In genomic region chr11:87978905-87979304, GRCm38 (mm10) we compare ENCODE assay signal across 28 mouse cellular contexts. TPM values are rescaled to one million over a fixed set of nuclear protein-coding genes. Genes with fewer than 3 reads are reported as not detected.
DNase-seq lines count a peak whose midpoint lies in the region; ATAC-seq and TF ChIP-seq lines count a peak whose summit lies in the region.
"Had no signal": no experiment of that assay in that cellular context is flagged by ENCODE, and none has a peak within 500 bp of the region (broad histone marks: within the 10 kb centered on the region; RNA-seq: fewer than 3 reads in every experiment).

No protein-coding gene starts in this region.

- 62% methylated on average over 4 of the region's 4 CpGs for WGBS in kidney, adult 2 months
- 78% methylated on average over 4 of the region's 4 CpGs for WGBS in midbrain, postnatal 0 days
- WGBS in midbrain, embryonic 11.5 days, result 87% methylated on average over 4 of the region's 4 CpGs
- 55% methylated on average over 4 of the region's 4 CpGs for WGBS in stomach, postnatal 0 days

- H3K9ac ChIP-seq in midbrain, postnatal 0 days (replicated peaks; ENCODE audit: low read length, poor library complexity, severe bottlenecking), result no peak overlapping the region
- H3K9ac ChIP-seq in midbrain, embryonic 11.5 days (ENCODE audit: low read length), result no peak overlapping the region
- no peak overlapping the region for H3K9ac ChIP-seq in stomach, postnatal 0 days (ENCODE audit: low read length)
- H3K9ac ChIP-seq: embryonic facial prominence, embryonic 15.5 days; heart, embryonic 15.5 days; limb, embryonic 15.5 days; liver, embryonic 14.5 days had no signal

- peaks cover 4% of the 10 kb centered on the region; the same call in 1 of the 2 replicates for H3K4me1 ChIP-seq in kidney, adult 2 months (ENCODE audit: control insufficient read depth, insufficient read depth, low read length)
- no peaks in the 10 kb centered on the region for H3K4me1 ChIP-seq in midbrain, postnatal 0 days (ENCODE audit: insufficient read depth, low read length)
- H3K4me1 ChIP-seq in midbrain, embryonic 11.5 days (ENCODE audit: control insufficient read depth, insufficient read depth, low read length), result no peaks in the 10 kb centered on the region
- H3K4me1 ChIP-seq in stomach, postnatal 0 days (replicated peaks; ENCODE audit: control insufficient read depth, insufficient read depth), result no peaks in the 10 kb centered on the region

- no peak for TF ChIP-seq POLR2A in kidney, adult 2 months (IDR thresholded peaks at IDR 0.05; ENCODE audit: low read depth, low read length)

- ATAC-seq in midbrain, postnatal 0 days (ENCODE audit: low FRiP score), result no peak
- ATAC-seq in midbrain, embryonic 11.5 days (ENCODE audit: low FRiP score), result no peak
- no peak for ATAC-seq in Patski
- ATAC-seq in stomach, postnatal 0 days (ENCODE audit: low FRiP score, low TSS enrichment), result no peak
- ATAC-seq: forebrain, embryonic 14.5 days; hindbrain, embryonic 16.5 days had no signal

- no peak overlapping the region for H3K4me2 ChIP-seq in midbrain, postnatal 0 days (ENCODE audit: low read depth, low read length, poor library complexity, severe bottlenecking)
- H3K4me2 ChIP-seq in midbrain, embryonic 11.5 days, result no peak overlapping the region
- H3K4me2 ChIP-seq in stomach, postnatal 0 days (replicated peaks; ENCODE audit: low read depth), result no peak overlapping the region
- H3K4me2 ChIP-seq: embryonic facial prominence, embryonic 15.5 days; heart, embryonic 15.5 days; limb, embryonic 15.5 days had no signal

- 0 out of 2 replicates have a peak, but pooled peaks have one; percentile 1 for TF ChIP-seq CTCF in kidney, adult 2 months (conservative IDR thresholded peaks at IDR 0.05; ENCODE audit: insufficient read depth, insufficient read length, low read depth, low read length)
- peak; percentile 56 for TF ChIP-seq CTCF in midbrain, postnatal 0 days (IDR thresholded peaks at IDR 0.05)
- TF ChIP-seq CTCF in Patski (IDR thresholded peaks at IDR 0.05), result peak; percentile 28
- peak; percentile 55 for TF ChIP-seq CTCF in stomach, postnatal 0 days (IDR thresholded peaks at IDR 0.05; ENCODE audit: low read depth)

- no peak overlapping the region for H3K4me3 ChIP-seq in kidney, adult 2 months (ENCODE audit: insufficient read depth, low read depth, low read length)
- no peak overlapping the region for H3K4me3 ChIP-seq in midbrain, postnatal 0 days (ENCODE audit: low read depth, low read length)
- H3K4me3 ChIP-seq in midbrain, embryonic 11.5 days (ENCODE audit: low read depth, low read length), result no peak overlapping the region
- H3K4me3 ChIP-seq in stomach, postnatal 0 days (ENCODE audit: low read depth, low read length), result no peak overlapping the region
- H3K4me3 ChIP-seq: embryonic facial prominence, embryonic 15.5 days; heart, embryonic 15.5 days; limb, embryonic 15.5 days; midbrain, embryonic 10.5 days had no signal

- in situ Hi-C loops in Patski (cut with MboI; ENCODE audit: low pct_unique_long_range_greater_than_20kb), result loop anchor here (5.0 kb wide), 1 partner anchor 218 kb away; no protein-coding TSS in a partner anchor

- H3K9me3 ChIP-seq in midbrain, postnatal 0 days (ENCODE audit: low read length), result no peaks in the 10 kb centered on the region
- no peaks in the 10 kb centered on the region for H3K9me3 ChIP-seq in midbrain, embryonic 11.5 days (ENCODE audit: control insufficient read depth, low read length)
- no peaks in the 10 kb centered on the region for H3K9me3 ChIP-seq in stomach, postnatal 0 days (ENCODE audit: control insufficient read depth, low read length)
- H3K9me3 ChIP-seq: embryonic facial prominence, embryonic 15.5 days; heart, embryonic 15.5 days; limb, embryonic 15.5 days; midbrain, embryonic 10.5 days had no signal

- no peaks in the 10 kb centered on the region for H3K27me3 ChIP-seq in kidney, adult 2 months (replicated peaks; ENCODE audit: control insufficient read depth, insufficient read depth, low read length)
- no peaks in the 10 kb centered on the region for H3K27me3 ChIP-seq in midbrain, postnatal 0 days (ENCODE audit: insufficient read depth, low read length)
- H3K27me3 ChIP-seq in midbrain, embryonic 11.5 days (ENCODE audit: control insufficient read depth, insufficient read depth, low read length), result no peaks in the 10 kb centered on the region
- no peaks in the 10 kb centered on the region for H3K27me3 ChIP-seq in Patski
- H3K27me3 ChIP-seq in stomach, postnatal 0 days (ENCODE audit: control insufficient read depth, insufficient read depth, low read length), result no peaks in the 10 kb centered on the region
- H3K27me3 ChIP-seq: embryonic facial prominence, embryonic 15.5 days; heart, embryonic 15.5 days; limb, embryonic 15.5 days had no signal

- peaks cover 4% of the 10 kb centered on the region for H3K36me3 ChIP-seq in kidney, adult 2 months (ENCODE audit: control insufficient read depth, insufficient read depth, low read length)
- H3K36me3 ChIP-seq in midbrain, postnatal 0 days (ENCODE audit: insufficient read depth, low read length), result peaks cover 52% of the 10 kb centered on the region
- peaks cover 35% of the 10 kb centered on the region for H3K36me3 ChIP-seq in midbrain, embryonic 11.5 days (ENCODE audit: control insufficient read depth, insufficient read depth, low read length)
- peaks cover 24% of the 10 kb centered on the region for H3K36me3 ChIP-seq in stomach, postnatal 0 days (ENCODE audit: control insufficient read depth, insufficient read depth, low read length)

- DNase-seq in kidney, adult 2 months, result no peak
- no peak for DNase-seq in kidney, postnatal 25 days
- DNase-seq in midbrain, postnatal 0 days (ENCODE audit: low spot score), result no peak
- no peak for DNase-seq in midbrain, embryonic 11.5 days (ENCODE audit: low spot score, missing footprints)
- DNase-seq in Patski (ENCODE audit: low read depth, low spot score), result no peak
- DNase-seq in stomach, postnatal 0 days (ENCODE audit: low spot score), result no peak
- DNase-seq in ovary, postnatal 10 days (ENCODE audit: low spot score), result no peak
- DNase-seq: adrenal gland, postnatal 14 days; cerebellum, adult 8-10 months; gastrocnemius, postnatal 14 days; heart, adult 11 months; heart, postnatal 36 days; kidney, adult 8-10 months; kidney, postnatal 14 days; retina, postnatal 1 day; right cerebral cortex, postnatal 25 days; spleen, adult 18-20 months had no signal

- no peak for TF ChIP-seq EP300 in stomach, postnatal 0 days (optimal IDR thresholded peaks at IDR 0.05)

- no peak overlapping the region for H3K27ac ChIP-seq in kidney, adult 2 months (ENCODE audit: insufficient read depth, low read depth, low read length)
- no peak overlapping the region for H3K27ac ChIP-seq in midbrain, postnatal 0 days (ENCODE audit: low read depth, low read length)
- H3K27ac ChIP-seq in midbrain, embryonic 11.5 days (ENCODE audit: low read depth, low read length), result no peak overlapping the region
- no peak overlapping the region for H3K27ac ChIP-seq in stomach, postnatal 0 days (replicated peaks)
- H3K27ac ChIP-seq: embryonic facial prominence, embryonic 15.5 days; heart, embryonic 15.5 days; limb, embryonic 15.5 days; liver, embryonic 14.5 days; midbrain, embryonic 10.5 days had no signal

- CTCF ChIA-PET in Patski (lab: Charles Lee), result interaction anchor here (2.2 kb wide), 1 partner anchor 218 kb away, joined by 8 read pairs; no protein-coding TSS in a partner anchor

- POLR2A ChIA-PET in Patski (lab: Charles Lee), result interaction anchor here (1.2 kb wide), 1 partner anchor 225 kb away, joined by 3 read pairs; the partner anchor contains the start of gene Mrps23

RNA-seq across cellular contexts. Expression of gene Dynll2, which starts 8.4 kb away (rescaled TPM):
- polyA plus RNA-seq in kidney, adult 2 months (2012; rRNA removed), result 136 and 169 TPM in 2 replicates
- 72.1 and 89.8 TPM in 2 replicates for total RNA-seq in midbrain, postnatal 0 days (2014; rRNA removed)
- 54.5 and 56.8 TPM in 2 replicates for polyA plus RNA-seq in midbrain, postnatal 0 days (2015; fragmentation: Nextera tagmentation; extraction: Ambion mirVana)
- 20.5 and 22.6 TPM in 2 replicates for polyA plus RNA-seq in midbrain, embryonic 11.5 days (2014; fragmentation: Nextera tagmentation; extraction: Ambion mirVana)
- polyA plus RNA-seq in Patski (2021), result 150 TPM
- 14.7 and 14.8 TPM in 2 replicates for polyA plus RNA-seq in stomach, postnatal 0 days (2015; fragmentation: Nextera tagmentation; extraction: Ambion mirVana)

RNA-seq across cellular contexts. Expression of gene Olfr464, which starts 58.1 kb away (rescaled TPM):
- not detected in 2 replicates for polyA plus RNA-seq in kidney, adult 2 months (2012; rRNA removed)
- 0.22 and 0.24 TPM in 2 replicates for total RNA-seq in midbrain, postnatal 0 days (2014; rRNA removed)
- polyA plus RNA-seq in midbrain, postnatal 0 days (2015; fragmentation: Nextera tagmentation; extraction: Ambion mirVana), result not detected in 2 replicates
- not detected in 2 replicates for polyA plus RNA-seq in midbrain, embryonic 11.5 days (2014; fragmentation: Nextera tagmentation; extraction: Ambion mirVana)
- not detected for polyA plus RNA-seq in Patski (2021)
- polyA plus RNA-seq in stomach, postnatal 0 days (2015; fragmentation: Nextera tagmentation; extraction: Ambion mirVana), result not detected in 2 replicates
- total RNA-seq: adrenal gland, postnatal 14 days; gastrocnemius, postnatal 14 days; heart, postnatal 36 days; layer of hippocampus, adult 8-10 months had no signal
- polyA plus RNA-seq: forebrain, embryonic 14.5 days; heart, embryonic 15.5 days; limb, embryonic 15.5 days; liver, embryonic 14.5 days; lung, embryonic 16.5 days; midbrain, embryonic 10.5 days; testis, adult 2 months; urinary bladder, adult 2 months had no signal

Comparison
In these comparisons a context has a peak if more than half of its experiments do, and no peak if none do; other contexts are left out.
1. CTCF ChIP-seq: peak in every context shown above with its lines; median percentile 56 in midbrain, postnatal 0 days; 55 in stomach, postnatal 0 days; 28 in Patski; 1 in kidney, adult 2 months.